Mouse (Mus musculus) layer of hippocampus, adult 11-12 months (tissue): ENCODE results near the gene Ogn.

Experiments used
- DNase-seq: peaks from one replicate; pipeline ENCODE4 v3.0.0; 2022; ENCODE audit warnings: low spot score

The Ogn gene

GRCm38 (mm10) chr13:49644731-49645529 is 37.1 kb downstream of the Ogn start:
- peak; percentile 12 for DNase-seq

- DNase-seq = no peak
These were observed 38.2 kb downstream of the Ogn start for GRCm38 (mm10) chr13:49646019-49646418.

- no peak for DNase-seq
These were observed 43.3 kb downstream of the Ogn start for GRCm38 (mm10) chr13:49651136-49651535.

- DNase-seq = no peak
These were observed 44.0 kb downstream of the Ogn start for GRCm38 (mm10) chr13:49651781-49652351.

- peak; percentile 99 for DNase-seq
These were observed 44.8 kb downstream of the Ogn start, which contains the start of the genes Cenpp and Nol8 for GRCm38 (mm10) chr13:49652481-49653179. Gene Cenpp, minus strand, starts transcription at chr13:49652785. Gene Nol8, plus strand, starts transcription at chr13:49653078.

GRCm38 (mm10) chr13:49653180-49653541 is 45.3 kb downstream of the Ogn start:
- DNase-seq = no peak
